ENCODE assay signal across 20 mouse cellular contexts in the genomic region with DNA sequence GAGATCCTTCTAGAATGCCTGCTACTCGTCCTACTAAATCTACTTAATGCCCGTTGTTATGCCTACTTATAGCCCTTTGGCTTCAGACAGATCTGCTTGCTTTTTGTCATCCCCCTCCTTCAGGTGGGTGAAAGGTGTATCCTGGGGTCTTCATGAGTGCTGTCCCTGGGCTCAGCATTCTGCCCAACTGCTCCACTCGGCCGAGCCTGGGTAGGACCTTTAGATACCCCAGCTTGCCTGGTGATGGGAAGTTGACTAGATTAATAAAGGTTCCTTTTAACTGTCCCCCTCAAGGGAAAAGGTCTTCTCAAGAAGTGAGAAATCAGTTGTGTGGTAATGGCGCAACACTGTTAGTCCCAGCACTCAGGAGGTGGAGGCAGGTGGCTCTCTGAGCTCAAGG. TPM values are rescaled to one million over a fixed set of nuclear protein-coding genes. Genes with fewer than 3 reads are reported as not detected.
"Had no signal": no experiment of that assay in that cellular context is flagged by ENCODE, and none has a peak within 500 bp of the region (broad histone marks: within the 10 kb centered on the region; RNA-seq: fewer than 3 reads in every experiment).

No protein-coding gene starts in this region.

- H3K4me2 ChIP-seq: neural tube, embryonic 13.5 days; neural tube, embryonic 15.5 days; stomach, embryonic 15.5 days had no signal

- H3K27ac ChIP-seq: neural tube, embryonic 13.5 days; neural tube, embryonic 15.5 days; stomach, embryonic 15.5 days; stomach, postnatal 0 days had no signal

- H3K36me3 ChIP-seq: neural tube, embryonic 13.5 days; neural tube, embryonic 15.5 days; stomach, embryonic 15.5 days had no signal

- H3K9me3 ChIP-seq: neural tube, embryonic 13.5 days; neural tube, embryonic 15.5 days; stomach, embryonic 15.5 days had no signal

- H3K4me1 ChIP-seq: neural tube, embryonic 13.5 days; neural tube, embryonic 15.5 days; stomach, embryonic 15.5 days had no signal

- H3K27me3 ChIP-seq: neural tube, embryonic 13.5 days; neural tube, embryonic 15.5 days; stomach, embryonic 15.5 days had no signal

- H3K9ac ChIP-seq: neural tube, embryonic 13.5 days; neural tube, embryonic 15.5 days; stomach, embryonic 15.5 days had no signal

- DNase-seq: retina, postnatal 1 day; right cerebral cortex, adult 18-20 months; right cerebral cortex, postnatal 14 days; right cerebral cortex, postnatal 25 days; right cerebral cortex, postnatal 4 days; spleen, adult 18-20 months; thymus, adult 18-20 months; thymus, adult 2 months; thymus, postnatal 14 days; thymus, postnatal 25 days; thymus, postnatal 36 days; thymus, postnatal 4 days had no signal

- H3K4me3 ChIP-seq: neural tube, embryonic 13.5 days; neural tube, embryonic 15.5 days; stomach, embryonic 15.5 days had no signal

RNA-seq across cellular contexts. Expression of a gene that starts 24.9 kb away (rescaled TPM):
- polyA plus RNA-seq: neural tube, embryonic 13.5 days; neural tube, embryonic 15.5 days; small intestine, adult 2 months; spleen, adult 2 months; stomach, embryonic 16.5 days; thymus, adult 2 months; urinary bladder, adult 2 months had no signal
